Mouse (Mus musculus) gastrocnemius, adult 8-10 months (tissue): ENCODE data around the gene Tmsb4x. TPM values are rescaled to one million over a fixed set of nuclear protein-coding genes. Genes with fewer than 3 reads are reported as not detected.

Experiments used
- DNase-seq, 2 experiments: peaks; one replicate each; pipeline ENCODE4 v3.0.0; 2022; ENCODE audit warnings: low spot score in 2 of 2
- total RNA-seq, 4 experiments: library from RNA; stranded (reverse); gene quantifications; 2 replicates each; pipeline ENCODE4 v1.2.4; 2022

Gene Tmsb4x
- total RNA-seq, 4 experiments from 2014 or later = 149 to 210 (median 158) TPM

GRCm38 (mm10) chrX:167182411-167182810, 26.7 kb downstream of the Tmsb4x start:
- DNase-seq = no peak

- no peak for DNase-seq
These were observed 29.0 kb downstream of the Tmsb4x start for GRCm38 (mm10) chrX:167179961-167180642.

GRCm38 (mm10) chrX:167179549-167179948, 29.6 kb downstream of the Tmsb4x start:
- no peak for DNase-seq

- peak in 1 of 2 experiments; percentile 13 for DNase-seq
These were observed 33.8 kb downstream of the Tmsb4x start for GRCm38 (mm10) chrX:167175319-167175718.

GRCm38 (mm10) chrX:167174311-167174710, 34.8 kb downstream of the Tmsb4x start:
- no peak for DNase-seq

GRCm38 (mm10) chrX:167172256-167172655, 36.9 kb downstream of the Tmsb4x start:
- DNase-seq = no peak

GRCm38 (mm10) chrX:167171281-167171680, 37.8 kb downstream of the Tmsb4x start:
- no peak for DNase-seq

GRCm38 (mm10) chrX:167167282-167167681, 41.8 kb downstream of the Tmsb4x start:
- DNase-seq = no peak

GRCm38 (mm10) chrX:167166051-167166450, 43.1 kb downstream of the Tmsb4x start:
- DNase-seq = no peak

GRCm38 (mm10) chrX:167157691-167158090, 51.4 kb downstream of the Tmsb4x start:
- no peak for DNase-seq

Other genes starting within 250 kb of the Tmsb4x start
- under 1 TPM in 3 of 4 experiments, not detected in 1; 0.29 to 0.83 (median 0.46) TPM for gene Tlr8, start 55.0 kb upstream of the Tmsb4x start, total RNA-seq
- under 1 TPM; 0.27 to 0.92 (median 0.56) TPM for gene Tlr7, start 121.2 kb upstream of the Tmsb4x start, total RNA-seq
- 1 to 10 TPM; 1.1 to 1.6 (median 1.1) TPM for gene Prps2, start 173.4 kb upstream of the Tmsb4x start, total RNA-seq